26 mouse cellular contexts compared by ENCODE assay signal in the genomic region with DNA sequence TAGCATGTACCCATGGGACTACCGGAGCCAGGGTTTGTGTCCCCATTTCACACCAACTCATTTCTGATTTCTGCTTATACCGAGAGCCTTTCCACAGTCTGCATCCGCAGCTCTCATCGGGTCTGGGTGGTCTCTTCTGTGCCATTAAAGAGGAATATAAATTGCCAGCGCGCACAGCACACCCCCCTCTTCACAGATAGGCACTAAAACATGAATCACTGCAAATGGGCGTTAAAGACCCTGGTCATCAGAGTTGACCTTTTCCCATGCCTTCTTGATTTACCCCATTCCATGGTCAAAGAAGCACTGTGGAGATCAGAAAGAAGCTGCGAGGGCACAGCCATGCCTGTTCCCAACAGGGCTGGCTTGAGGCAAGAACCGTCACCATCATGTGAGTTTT.
DNase-seq lines count a peak whose midpoint lies in the region; ATAC-seq lines count a peak whose summit lies in the region.
"Had no signal": no experiment of that assay in that cellular context is flagged by ENCODE, and none has a peak within 500 bp of the region (broad histone marks: within the 10 kb centered on the region; RNA-seq: fewer than 3 reads in every experiment).

No protein-coding gene starts in this region.

- H3K4me2 ChIP-seq in midbrain, embryonic 11.5 days, result no peak overlapping the region
- no peak overlapping the region for H3K4me2 ChIP-seq in midbrain, embryonic 15.5 days
- H3K4me2 ChIP-seq: embryonic facial prominence, embryonic 13.5 days; forebrain, embryonic 12.5 days; forebrain, embryonic 15.5 days; heart, embryonic 13.5 days; hindbrain, embryonic 12.5 days; hindbrain, embryonic 15.5 days had no signal

- peak; percentile 78 for DNase-seq in midbrain, embryonic 11.5 days (ENCODE audit: low spot score, missing footprints)
- peak; percentile 69 for DNase-seq in embryo, embryonic 10.5 days (ENCODE audit: low spot score)
- peak; percentile 60 for DNase-seq in mesoderm, embryonic 11.5 days (ENCODE audit: low read depth, low spot score)
- DNase-seq in cerebellum, adult 9-11 months, result no peak
- DNase-seq in layer of hippocampus, postnatal 14 days (ENCODE audit: low spot score in 2 of 2), result no peak
- DNase-seq: adrenal gland, postnatal 10 days; adrenal gland, postnatal 36 days; B cell, adult 2 months; cerebellum, adult 18-20 months; cerebellum, adult 9-10 months; cerebellum, postnatal 25 days; gastrocnemius, postnatal 25 days; heart, adult 2 months had no signal

- H3K36me3 ChIP-seq in midbrain, embryonic 11.5 days (ENCODE audit: control insufficient read depth, insufficient read depth, low read length), result no peaks in the 10 kb centered on the region
- no peaks in the 10 kb centered on the region for H3K36me3 ChIP-seq in midbrain, embryonic 15.5 days (replicated peaks)
- H3K36me3 ChIP-seq: embryonic facial prominence, embryonic 10.5 days; embryonic facial prominence, embryonic 13.5 days; forebrain, embryonic 12.5 days; forebrain, embryonic 15.5 days; G1E; heart, embryonic 10.5 days; heart, embryonic 13.5 days; hindbrain, embryonic 12.5 days; hindbrain, embryonic 15.5 days had no signal

- no peaks in the 10 kb centered on the region for H3K27me3 ChIP-seq in midbrain, embryonic 11.5 days (ENCODE audit: control insufficient read depth, insufficient read depth, low read length)
- no peaks in the 10 kb centered on the region for H3K27me3 ChIP-seq in midbrain, embryonic 15.5 days (replicated peaks)
- H3K27me3 ChIP-seq: CH12.LX; embryonic facial prominence, embryonic 13.5 days; forebrain, embryonic 12.5 days; forebrain, embryonic 15.5 days; hindbrain, embryonic 12.5 days; hindbrain, embryonic 15.5 days; Patski had no signal

- ATAC-seq in midbrain, embryonic 11.5 days (ENCODE audit: low FRiP score), result no peak
- ATAC-seq in midbrain, embryonic 15.5 days (replicated peaks), result no peak
- ATAC-seq: forebrain, embryonic 15.5 days; Patski had no signal

- peaks cover 5% of the 10 kb centered on the region; the same call in 1 of the 2 replicates for H3K4me1 ChIP-seq in midbrain, embryonic 11.5 days (ENCODE audit: control insufficient read depth, insufficient read depth, low read length)
- no peaks in the 10 kb centered on the region for H3K4me1 ChIP-seq in midbrain, embryonic 15.5 days
- H3K4me1 ChIP-seq: forebrain, embryonic 15.5 days; hindbrain, embryonic 12.5 days; hindbrain, embryonic 15.5 days had no signal

- no peak overlapping the region for H3K27ac ChIP-seq in midbrain, embryonic 11.5 days (ENCODE audit: low read depth, low read length)
- H3K27ac ChIP-seq in midbrain, embryonic 15.5 days, result no peak overlapping the region
- H3K27ac ChIP-seq: embryonic facial prominence, embryonic 10.5 days; embryonic facial prominence, embryonic 13.5 days; forebrain, embryonic 12.5 days; forebrain, embryonic 15.5 days; heart, adult 2 months; heart, embryonic 10.5 days; heart, embryonic 13.5 days; hindbrain, embryonic 12.5 days; hindbrain, embryonic 15.5 days had no signal

- H3K4me3 ChIP-seq in midbrain, embryonic 11.5 days (ENCODE audit: low read depth, low read length), result no peak overlapping the region
- no peak overlapping the region for H3K4me3 ChIP-seq in midbrain, embryonic 15.5 days
- H3K4me3 ChIP-seq: embryonic facial prominence, embryonic 10.5 days; embryonic facial prominence, embryonic 13.5 days; erythroblast, embryonic 14.5 days; forebrain, embryonic 12.5 days; forebrain, embryonic 15.5 days; heart, adult 2 months; heart, embryonic 10.5 days; heart, embryonic 13.5 days; hindbrain, embryonic 12.5 days; hindbrain, embryonic 15.5 days had no signal

- no peaks in the 10 kb centered on the region for H3K9me3 ChIP-seq in midbrain, embryonic 11.5 days (ENCODE audit: control insufficient read depth, low read length)
- no peaks in the 10 kb centered on the region for H3K9me3 ChIP-seq in midbrain, embryonic 15.5 days
- H3K9me3 ChIP-seq: embryonic facial prominence, embryonic 10.5 days; embryonic facial prominence, embryonic 13.5 days; forebrain, embryonic 12.5 days; forebrain, embryonic 15.5 days; G1E; heart, embryonic 10.5 days; heart, embryonic 13.5 days; hindbrain, embryonic 12.5 days; hindbrain, embryonic 15.5 days had no signal

- H3K9ac ChIP-seq in midbrain, embryonic 11.5 days (ENCODE audit: low read length), result no peak overlapping the region
- no peak overlapping the region for H3K9ac ChIP-seq in midbrain, embryonic 15.5 days
- H3K9ac ChIP-seq: embryonic facial prominence, embryonic 13.5 days; forebrain, embryonic 12.5 days; forebrain, embryonic 15.5 days; heart, embryonic 13.5 days; hindbrain, embryonic 12.5 days; hindbrain, embryonic 15.5 days had no signal

- 86% methylated on average over 9 of the region's 9 CpGs for WGBS in midbrain, embryonic 11.5 days
- 86% methylated on average over 9 of the region's 9 CpGs for WGBS in midbrain, embryonic 15.5 days

Comparison
In these comparisons a context has a peak if more than half of its experiments do, and no peak if none do; other contexts are left out.
1. DNase-seq: peak in midbrain, embryonic 11.5 days (single experiment), embryo, embryonic 10.5 days (single experiment) and mesoderm, embryonic 11.5 days (single experiment); none in cerebellum, adult 9-11 months (single experiment) and layer of hippocampus, postnatal 14 days (0 of 2).